Mouse (Mus musculus) liver, embryonic 12.5 days (tissue): Measurements from ENCODE around the gene Pou2f2. TPM values are rescaled to one million over a fixed set of nuclear protein-coding genes. Genes with fewer than 3 reads are reported as not detected.

Experiments
- ATAC-seq: fragments of 200-750 bp; cut with Nextera tagmentation; 2 replicates; pipeline ENCODE4 v1.8.0; 2017; ENCODE audit warnings: moderate number of reproducible peaks, mild to moderate bottlenecking, moderate library complexity
- H3K27ac ChIP-seq: fragments of 300-500 bp; sonication (generic); 2 replicates; pipeline ENCODE4 v1.5.1; 2016; ENCODE audit warnings: mild to moderate bottlenecking
- H3K27me3 ChIP-seq: fragments of 300-500 bp; sonication (generic); replicated peaks from 2 replicates; pipeline ENCODE4 v1.6.1; 2016; ENCODE audit warnings: mild to moderate bottlenecking, moderate library complexity
- H3K36me3 ChIP-seq: fragments of 300-500 bp; sonication (generic); 2 replicates; pipeline ENCODE4 v1.6.1; 2016; ENCODE audit warnings: mild to moderate bottlenecking, moderate library complexity
- H3K4me1 ChIP-seq: fragments of 300-500 bp; sonication (generic); 2 replicates; pipeline ENCODE4 v1.6.1; 2016
- H3K4me2 ChIP-seq: fragments of 300-500 bp; sonication (generic); 2 replicates; pipeline ENCODE4 v1.6.1; 2016; ENCODE audit warnings: mild to moderate bottlenecking, moderate library complexity
- H3K4me3 ChIP-seq: fragments of 300-500 bp; sonication (generic); 2 replicates; pipeline ENCODE4 v1.5.1; 2016; ENCODE audit warnings: mild to moderate bottlenecking, moderate library complexity
- H3K9ac ChIP-seq: fragments of 300-500 bp; sonication (generic); 2 replicates; pipeline ENCODE4 v1.6.1; 2016; ENCODE audit warnings: mild to moderate bottlenecking, moderate library complexity
- H3K9me3 ChIP-seq: fragments of 300-500 bp; sonication (generic); replicated peaks from 2 replicates; pipeline ENCODE4 v1.6.1; 2016; ENCODE audit warnings: mild to moderate bottlenecking, moderate library complexity
- WGBS: fragments of 180-500 bp; shearing (Covaris S2); methylation state at CpG from one replicate; pipeline ENCODE4 v1.1.7; 2016; ENCODE audit not compliant: insufficient replicate concordance; 5-methylcytosine and 5-hydroxymethylcytosine counted together
- microRNA-seq: library from miRNA; unstranded; fragments of <30 nt; microRNA quantifications from one replicate; pipeline ENCODE4, GENCODE M21; 2017
- polyA plus RNA-seq: library from polyadenylated mRNA; unstranded; fragments of >200 nt; fragmentation: Nextera tagmentation; extraction: Ambion mirVana; gene quantifications from 2 replicates; pipeline ENCODE4 v1.2.1, GENCODE M21; 2016

Gene Pou2f2
- polyA plus RNA-seq, 1 experiment from 2014 or later, result 1.9 TPM

DNA sequence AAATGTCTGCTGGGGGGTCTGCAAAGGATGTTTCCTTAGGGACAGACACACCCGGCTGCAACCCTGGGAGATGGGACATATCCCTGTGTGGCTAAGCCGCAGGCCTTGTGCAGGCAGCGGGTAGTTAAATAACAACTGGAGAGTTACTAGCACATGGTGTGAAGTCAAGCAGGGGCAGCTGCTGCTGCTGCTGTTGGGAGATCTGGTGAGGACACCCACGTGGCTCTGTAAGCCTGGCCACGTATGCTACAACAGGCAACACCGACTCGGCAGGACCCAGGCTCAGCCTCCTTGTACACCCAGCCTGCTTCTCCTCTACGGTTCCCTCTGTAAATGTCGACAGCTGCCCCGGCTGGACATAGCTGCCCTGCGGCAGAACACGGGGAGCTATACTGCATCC lies 137.6 kb downstream of the Pou2f2 start:
- H3K27ac ChIP-seq, result no peak overlapping the region
- peaks cover 37% of the 10 kb centered on the region for H3K36me3 ChIP-seq
- H3K4me2 ChIP-seq, result no peak overlapping the region
- no peaks in the 10 kb centered on the region for H3K27me3 ChIP-seq
- H3K9ac ChIP-seq, result no peak overlapping the region
- no peak for ATAC-seq
- H3K4me3 ChIP-seq, result no peak overlapping the region
- H3K4me1 ChIP-seq, result no peaks in the 10 kb centered on the region
- 74% methylated on average over 12 of the region's 12 CpGs for WGBS
- no peaks in the 10 kb centered on the region for H3K9me3 ChIP-seq

Small RNA genes within 50 kb of the gene (microRNA-seq; reads per million reads assigned to microRNA genes)
- gene Mir6537 (not detected), gene Mir7048 (not detected)

Other genes with a start within 250 kb of the Pou2f2 start
- gene Gm4881, start 235.2 kb downstream of the Pou2f2 start, polyA plus RNA-seq, result not detected in 2 replicates
- gene Rabac1, start 207.0 kb downstream of the Pou2f2 start, polyA plus RNA-seq, result 63.4 and 67.4 TPM in 2 replicates
- 0.45 and 0.50 TPM in 2 replicates for gene Atp1a3, start 173.8 kb downstream of the Pou2f2 start, polyA plus RNA-seq
- gene Grik5, start 107.4 kb downstream of the Pou2f2 start, polyA plus RNA-seq, result 2.5 and 3.0 TPM in 2 replicates
- gene Zfp574, start 107.2 kb downstream of the Pou2f2 start, polyA plus RNA-seq, result 14.4 and 15.7 TPM in 2 replicates
- 31.4 and 33.4 TPM in 2 replicates for gene Dedd2, start 40.9 kb upstream of the Pou2f2 start, polyA plus RNA-seq
- gene Zfp526, start 41.7 kb upstream of the Pou2f2 start, polyA plus RNA-seq, result 2.3 and 2.8 TPM in 2 replicates
- gene Gsk3a, start 58.1 kb upstream of the Pou2f2 start, polyA plus RNA-seq, result 13.0 and 14.4 TPM in 2 replicates
- gene Erf, start 71.0 kb upstream of the Pou2f2 start, polyA plus RNA-seq, result 6.5 and 7.5 TPM in 2 replicates
- gene Cic, start 88.0 kb upstream of the Pou2f2 start, polyA plus RNA-seq, result 17.0 TPM in 2 replicates
- 44.1 and 51.0 TPM in 2 replicates for gene Pafah1b3, start 118.3 kb upstream of the Pou2f2 start, polyA plus RNA-seq
- gene Prr19, start 121.7 kb upstream of the Pou2f2 start, polyA plus RNA-seq, result 0.10 and 0.14 TPM in 2 replicates
- 0.14 TPM in 2 replicates for gene Tmem145, start 126.4 kb upstream of the Pou2f2 start, polyA plus RNA-seq
- 2.6 TPM in 2 replicates for gene Megf8, start 137.4 kb upstream of the Pou2f2 start, polyA plus RNA-seq
- not detected in 2 replicates for gene Cnfn, start 190.0 kb upstream of the Pou2f2 start, polyA plus RNA-seq
- 2.9 and 3.3 TPM in 2 replicates for gene Lipe, start 219.0 kb upstream of the Pou2f2 start, polyA plus RNA-seq
- gene Cxcl17, start 233.2 kb upstream of the Pou2f2 start, polyA plus RNA-seq, result 0.30 TPM in 1 of 2 replicates, not detected in the other